Mouse (Mus musculus) stomach, embryonic 14.5 days (tissue): ENCODE data around the gene Ttll3. TPM values are rescaled to one million over a fixed set of nuclear protein-coding genes. Genes with fewer than 3 reads are reported as not detected.

ENCODE experiments used
- ATAC-seq: fragments of 200-750 bp; cut with Nextera tagmentation; 2 replicates; pipeline ENCODE4 v1.8.0; 2017; ENCODE audit warnings: low read depth, moderate TSS enrichment; ENCODE audit not compliant: insufficient number of reproducible peaks, insufficient read depth, low FRiP score
- H3K27ac ChIP-seq: fragments of 300-500 bp; sonication (generic); 2 replicates; pipeline ENCODE4 v1.5.1; 2014; ENCODE audit warnings: mild to moderate bottlenecking, low read length, moderate library complexity, mixed read lengths
- H3K27me3 ChIP-seq: fragments of 300-500 bp; sonication (generic); 2 replicates; pipeline ENCODE4 v1.6.1; 2014; ENCODE audit warnings: low read length, control low read depth, mixed read lengths; ENCODE audit not compliant: control insufficient read depth, insufficient read depth
- H3K36me3 ChIP-seq: fragments of 300-500 bp; sonication (generic); 2 replicates; pipeline ENCODE4 v1.6.1; 2014; ENCODE audit warnings: mild to moderate bottlenecking, control low read depth, low read length, moderate library complexity, mixed read lengths; ENCODE audit not compliant: control insufficient read depth, insufficient read depth
- H3K4me1 ChIP-seq: fragments of 300-500 bp; sonication (generic); 2 replicates; pipeline ENCODE4 v1.6.1; 2014; ENCODE audit warnings: low read length, control low read depth, mixed read lengths; ENCODE audit not compliant: control insufficient read depth, insufficient read depth
- H3K4me2 ChIP-seq: fragments of 300-500 bp; sonication (generic); replicated peaks from 2 replicates; pipeline ENCODE4 v1.6.1; 2014; ENCODE audit warnings: low read depth, low read length, control low read depth
- H3K4me3 ChIP-seq: fragments of 300-500 bp; sonication (generic); 2 replicates; pipeline ENCODE4 v1.5.1; 2014; ENCODE audit warnings: low read depth, low read length, control low read depth
- H3K9ac ChIP-seq: fragments of 300-500 bp; sonication (generic); replicated peaks from 2 replicates; pipeline ENCODE4 v1.6.1; 2014; ENCODE audit warnings: low read depth, mild to moderate bottlenecking, control low read depth, low read length, moderate library complexity, mixed read lengths
- H3K9me3 ChIP-seq: fragments of 300-500 bp; sonication (generic); 2 replicates; pipeline ENCODE4 v1.6.1; 2016; ENCODE audit warnings: low read depth, low read length, control low read depth; ENCODE audit not compliant: control insufficient read depth
- WGBS: fragments of 180-500 bp; shearing (Covaris S2); extraction: QIAGEN DNeasy Blood & Tissue Kit; methylation state at CpG from one replicate; pipeline ENCODE4 v1.1.7; 2014; 5-methylcytosine and 5-hydroxymethylcytosine counted together
- polyA plus RNA-seq: library from polyadenylated mRNA; unstranded; fragments of >200 nt; fragmentation: Nextera tagmentation; extraction: Ambion mirVana; gene quantifications from 2 replicates; pipeline ENCODE4 v1.2.1, GENCODE M21; 2014

The Ttll3 gene
- 2.6 and 2.7 TPM in 2 replicates for polyA plus RNA-seq

- Histone ChIP-seq H3K27me3 (no peaks in the 10 kb centered on the region), H3K36me3 (peaks cover 59% of the 10 kb centered on the region), H3K4me2 (no peak within 1 kb of the TSS), H3K4me3 (no peak within 1 kb of the TSS), H3K9me3 (no peaks in the 10 kb centered on the region), H3K4me1 (peaks cover 7% of the 10 kb centered on the region), H3K9ac (no peak within 1 kb of the TSS), H3K27ac (no peak within 1 kb of the TSS)
- 62% methylated on average over 8 of the region's 8 CpGs for WGBS
- ATAC-seq, result no peak
These were observed at the start of gene Ttll3 for GRCm38 (mm10) chr6:113388960-113389359. TSS of gene Ttll3 (plus strand) at chr6:113389260.

GRCm38 (mm10) chr6:113341574-113341973, 47.5 kb upstream of the Ttll3 start:
- Histone ChIP-seq H3K4me2 (peak overlapping the region; percentile 78; the same call in 1 of the 2 replicates), H3K9ac (no peak overlapping the region), H3K27ac (no peak overlapping the region; the same call in 1 of the 2 replicates), H3K4me3 (no peak overlapping the region), H3K4me1 (peaks cover 13% of the 10 kb centered on the region), H3K36me3 (peaks cover 31% of the 10 kb centered on the region), H3K9me3 (no peaks in the 10 kb centered on the region), H3K27me3 (no peaks in the 10 kb centered on the region)
- WGBS, result 73% methylated on average over 6 of the region's 6 CpGs
- ATAC-seq, result no peak

GRCm38 (mm10) chr6:113342297-113342696, 46.8 kb upstream of the Ttll3 start:
- H3K36me3 ChIP-seq, result peaks cover 31% of the 10 kb centered on the region
- H3K4me1 ChIP-seq, result peaks cover 13% of the 10 kb centered on the region
- H3K4me3 ChIP-seq, result peak overlapping the region; percentile 2; the same call in 1 of the 2 replicates
- peak overlapping the region; percentile 78 for H3K4me2 ChIP-seq
- no peak overlapping the region for H3K9ac ChIP-seq
- no peak for ATAC-seq
- WGBS, result 20% methylated on average over 4 of the region's 7 CpGs
- no peak overlapping the region for H3K27ac ChIP-seq
- H3K27me3 ChIP-seq, result no peaks in the 10 kb centered on the region
- H3K9me3 ChIP-seq, result no peaks in the 10 kb centered on the region

- peaks cover 13% of the 10 kb centered on the region for H3K4me1 ChIP-seq
- 12% methylated on average over 32 of the region's 32 CpGs for WGBS
These were observed 45.6 kb upstream of the Ttll3 start, which contains the start of gene Camk1 for GRCm38 (mm10) chr6:113343177-113344092. TSS of gene Camk1 (minus strand) at chr6:113343984.

GRCm38 (mm10) chr6:113344321-113344720, 44.7 kb upstream of the Ttll3 start:
- H3K27me3 ChIP-seq, result no peaks in the 10 kb centered on the region
- H3K36me3 ChIP-seq, result peaks cover 13% of the 10 kb centered on the region; the same call in 1 of the 2 replicates
- H3K4me3 ChIP-seq, result no peak overlapping the region
- peaks cover 13% of the 10 kb centered on the region for H3K4me1 ChIP-seq
- 47% methylated on average over 2 of the region's 2 CpGs for WGBS
- H3K4me2 ChIP-seq, result peak overlapping the region; percentile 78; the same call in 1 of the 2 replicates
- no peak overlapping the region for H3K27ac ChIP-seq
- H3K9me3 ChIP-seq, result no peaks in the 10 kb centered on the region
- H3K9ac ChIP-seq, result no peak overlapping the region
- ATAC-seq, result no peak

More at GRCm38 (mm10) chr6:113343177-113344092, 45.6 kb upstream of the Ttll3 start, which contains the start of gene Camk1:
- H3K27ac ChIP-seq, result peak within 1 kb of the TSS; percentile 15; the same call in 1 of the 2 replicates
- ATAC-seq, result peak; percentile 77
- no peaks in the 10 kb centered on the region for H3K9me3 ChIP-seq
- no peaks in the 10 kb centered on the region for H3K27me3 ChIP-seq
- H3K4me3 ChIP-seq, result peak within 1 kb of the TSS; percentile 80
- H3K9ac ChIP-seq, result peak within 1 kb of the TSS; percentile 90
- H3K36me3 ChIP-seq, result peaks cover 22% of the 10 kb centered on the region; the same call in 1 of the 2 replicates
- peak within 1 kb of the TSS; percentile 78 for H3K4me2 ChIP-seq

- Histone ChIP-seq H3K27ac (no peak overlapping the region), H3K9ac (no peak overlapping the region), H3K9me3 (no peaks in the 10 kb centered on the region), H3K4me3 (no peak overlapping the region), H3K4me2 (no peak overlapping the region), H3K36me3 (no peaks in the 10 kb centered on the region), H3K4me1 (peaks cover 16% of the 10 kb centered on the region), H3K27me3 (no peaks in the 10 kb centered on the region)
- 67% methylated on average over 4 of the region's 4 CpGs for WGBS
- no peak for ATAC-seq
These were observed 42.2 kb upstream of the Ttll3 start for GRCm38 (mm10) chr6:113346897-113347296.

GRCm38 (mm10) chr6:113350538-113350937, 38.5 kb upstream of the Ttll3 start:
- ATAC-seq, result peak; percentile 42; the same call in 1 of the 2 replicates
- no peak overlapping the region for H3K27ac ChIP-seq
- H3K4me1 ChIP-seq, result 0 out of 2 replicates have a peak, but pooled peaks cover 3% of the 10 kb centered on the region
- H3K4me2 ChIP-seq, result no peak overlapping the region
- H3K27me3 ChIP-seq, result no peaks in the 10 kb centered on the region
- H3K4me3 ChIP-seq, result no peak overlapping the region
- H3K9ac ChIP-seq, result no peak overlapping the region
- H3K36me3 ChIP-seq, result no peaks in the 10 kb centered on the region
- no peaks in the 10 kb centered on the region for H3K9me3 ChIP-seq

- Histone ChIP-seq H3K9me3 (no peaks in the 10 kb centered on the region), H3K9ac (no peak overlapping the region), H3K4me1 (0 out of 2 replicates have a peak, but pooled peaks cover 3% of the 10 kb centered on the region), H3K4me2 (no peak overlapping the region), H3K4me3 (no peak overlapping the region), H3K27ac (no peak overlapping the region), H3K27me3 (no peaks in the 10 kb centered on the region), H3K36me3 (no peaks in the 10 kb centered on the region)
- 80% methylated on average over 1 of the region's 1 CpGs for WGBS
- ATAC-seq, result no peak
These were observed 37.9 kb upstream of the Ttll3 start for GRCm38 (mm10) chr6:113351161-113351560.
